Mouse (Mus musculus) frontal cortex, adult (tissue): Measurements from ENCODE around the gene Lama5.

Experiments
- ATAC-seq: cut with Nextera tagmentation; 2 replicates; pipeline ENCODE4 v1.9.2; 2017; ENCODE audit warnings: mild to moderate bottlenecking, moderate library complexity, mixed read lengths; ENCODE audit not compliant: low TSS enrichment

Lama5 gene

GRCm38 (mm10) chr2:180224647-180225043, 1.0 kb downstream of the Lama5 start:
- no peak for ATAC-seq

GRCm38 (mm10) chr2:180222250-180222649, 3.4 kb downstream of the Lama5 start:
- ATAC-seq, result no peak

- ATAC-seq, result no peak
Observed at GRCm38 (mm10) chr2:180221051-180221450, 4.6 kb downstream of the Lama5 start.

- no peak for ATAC-seq
Observed at GRCm38 (mm10) chr2:180220165-180220564, 5.5 kb downstream of the Lama5 start.

GRCm38 (mm10) chr2:180219145-180219943, 6.3 kb downstream of the Lama5 start:
- no peak for ATAC-seq

- no peak for ATAC-seq
Observed at GRCm38 (mm10) chr2:180218677-180219076, 7.0 kb downstream of the Lama5 start.

GRCm38 (mm10) chr2:180218241-180218640, 7.4 kb downstream of the Lama5 start:
- ATAC-seq, result no peak

GRCm38 (mm10) chr2:180217587-180217986, 8.1 kb downstream of the Lama5 start:
- no peak for ATAC-seq

- no peak for ATAC-seq
Observed at GRCm38 (mm10) chr2:180216921-180217320, 8.7 kb downstream of the Lama5 start.

- ATAC-seq, result no peak
Observed at GRCm38 (mm10) chr2:180215951-180216350, 9.7 kb downstream of the Lama5 start.

- no peak for ATAC-seq
Observed at GRCm38 (mm10) chr2:180215011-180215461, 10.6 kb downstream of the Lama5 start.

GRCm38 (mm10) chr2:180214352-180214978, 11.2 kb downstream of the Lama5 start:
- ATAC-seq, result no peak

GRCm38 (mm10) chr2:180212255-180212654, 13.4 kb downstream of the Lama5 start:
- ATAC-seq, result no peak

GRCm38 (mm10) chr2:180208976-180209375, 16.7 kb downstream of the Lama5 start:
- ATAC-seq, result no peak

GRCm38 (mm10) chr2:180207840-180208239, 17.8 kb downstream of the Lama5 start:
- ATAC-seq, result no peak

- 0 out of 2 replicates have a peak, but pooled peaks have one; percentile 17 for ATAC-seq
Observed at GRCm38 (mm10) chr2:180205956-180206280, 19.7 kb downstream of the Lama5 start.

GRCm38 (mm10) chr2:180205083-180205955, 20.3 kb downstream of the Lama5 start:
- peak; percentile 44 for ATAC-seq

- no peak for ATAC-seq
Observed at GRCm38 (mm10) chr2:180204501-180204900, 21.2 kb downstream of the Lama5 start.

- ATAC-seq, result no peak
Observed at GRCm38 (mm10) chr2:180202805-180203204, 22.9 kb downstream of the Lama5 start.

GRCm38 (mm10) chr2:180202263-180202662, 23.4 kb downstream of the Lama5 start:
- no peak for ATAC-seq

- no peak for ATAC-seq
Observed at GRCm38 (mm10) chr2:180201303-180201702, 24.4 kb downstream of the Lama5 start.

- ATAC-seq, result no peak
Observed at GRCm38 (mm10) chr2:180200681-180201080, 25.0 kb downstream of the Lama5 start.
